Mouse (Mus musculus) bone marrow macrophage, adult 2 months (primary cell): Measurements from ENCODE around the gene Slc10a6.

Experiments used
- CTCF ChIP-seq: IDR thresholded peaks from 2 replicates; pipeline ENCODE4 v1.5.1; 2012; ENCODE audit warnings: low read depth, mild to moderate bottlenecking, low read length, moderate library complexity
- POLR2A ChIP-seq: IDR thresholded peaks from 2 replicates; pipeline ENCODE4 v1.6.1; 2012; ENCODE audit warnings: mild to moderate bottlenecking, low read depth, low read length, borderline replicate concordance

DNA sequence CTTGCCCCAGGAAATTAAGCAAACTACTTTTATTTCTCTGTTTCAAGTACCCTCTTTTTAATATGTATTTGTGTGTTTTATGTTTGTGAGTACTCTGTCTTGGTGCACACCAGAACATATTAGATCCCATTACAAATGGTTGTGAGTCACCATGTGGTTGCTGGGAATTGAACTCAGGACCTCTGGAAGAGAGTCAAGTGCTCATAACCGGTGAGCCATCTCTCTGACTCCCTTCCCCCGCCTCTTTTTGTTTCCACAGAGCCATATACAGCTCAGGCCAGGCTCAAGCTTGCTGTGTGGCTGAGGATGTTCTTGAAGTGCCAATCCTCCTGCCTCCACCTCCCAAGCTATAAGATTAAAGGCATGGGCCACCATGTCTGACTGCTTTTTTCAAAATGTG, 36.7 kb upstream of the Slc10a6 start:
- no peak for TF ChIP-seq POLR2A
- no peak for TF ChIP-seq CTCF
